Mouse (Mus musculus) forebrain, embryonic 11.5 days (tissue): ENCODE data around the gene Zfp423. TPM values are rescaled to one million over a fixed set of nuclear protein-coding genes. Genes with fewer than 3 reads are reported as not detected.

Experiments used
- ATAC-seq: fragments of 200-750 bp; cut with Nextera tagmentation; replicated peaks from 2 replicates; pipeline ENCODE4 v1.8.0; 2017; ENCODE audit warnings: moderate TSS enrichment; ENCODE audit not compliant: low FRiP score
- DNase-seq: peaks from one replicate; pipeline ENCODE4 v3.0.0-alpha.2; 2017; ENCODE audit warnings: low spot score
- H3K27ac ChIP-seq: fragments of 300-500 bp; sonication (generic); 2 replicates; pipeline ENCODE4 v1.5.1; 2014; ENCODE audit warnings: low read depth, low read length
- H3K27me3 ChIP-seq: fragments of 300-500 bp; sonication (generic); 2 replicates; pipeline ENCODE4 v1.6.1; 2014; ENCODE audit warnings: mild to moderate bottlenecking, low read length, mixed read lengths; ENCODE audit not compliant: control insufficient read depth, insufficient read depth
- H3K36me3 ChIP-seq: fragments of 300-500 bp; sonication (generic); 2 replicates; pipeline ENCODE4 v1.6.1; 2014; ENCODE audit warnings: mild to moderate bottlenecking, low read length, moderate library complexity, mixed read lengths; ENCODE audit not compliant: control insufficient read depth, insufficient read depth
- H3K4me1 ChIP-seq: fragments of 300-500 bp; sonication (generic); replicated peaks from 2 replicates; pipeline ENCODE4 v1.6.1; 2014; ENCODE audit warnings: low read length, mixed read lengths; ENCODE audit not compliant: control insufficient read depth, insufficient read depth
- H3K4me2 ChIP-seq: fragments of 300-500 bp; sonication (generic); 2 replicates; pipeline ENCODE4 v1.6.1; 2014; ENCODE audit warnings: low read depth, mild to moderate bottlenecking, low read length, moderate library complexity, mixed read lengths; ENCODE audit not compliant: severe bottlenecking
- H3K4me3 ChIP-seq: fragments of 300-500 bp; sonication (generic); 2 replicates; pipeline ENCODE4 v1.5.1; 2014; ENCODE audit warnings: low read depth, low read length
- H3K9ac ChIP-seq: fragments of 300-500 bp; sonication (generic); 2 replicates; pipeline ENCODE4 v1.6.1; 2014; ENCODE audit warnings: low read length
- H3K9me3 ChIP-seq: fragments of 300-500 bp; sonication (generic); 2 replicates; pipeline ENCODE4 v1.6.1; 2016; ENCODE audit warnings: low read length, mixed read lengths; ENCODE audit not compliant: control insufficient read depth
- WGBS: fragments of 180-500 bp; shearing (Covaris S2); extraction: QIAGEN DNeasy Blood & Tissue Kit; methylation state at CpG from one replicate; pipeline ENCODE4 v1.1.7; 2014; 5-methylcytosine and 5-hydroxymethylcytosine counted together
- polyA plus RNA-seq: library from polyadenylated mRNA; unstranded; fragments of >200 nt; fragmentation: Nextera tagmentation; extraction: Ambion mirVana; gene quantifications from 2 replicates; pipeline ENCODE4 v1.2.1, GENCODE M21; 2014

Gene Zfp423
- polyA plus RNA-seq, 1 experiment from 2014 or later = 44.8 TPM

- Histone ChIP-seq H3K9ac (peak overlapping the region; percentile 44), H3K4me1 (peaks cover 46% of the 10 kb centered on the region), H3K4me2 (peak overlapping the region; percentile 45), H3K9me3 (no peaks in the 10 kb centered on the region), H3K36me3 (no peaks in the 10 kb centered on the region), H3K4me3 (0 out of 2 replicates have a peak overlapping the region, but pooled peaks have one; percentile 1), H3K27ac (peak overlapping the region; percentile 68), H3K27me3 (no peaks in the 10 kb centered on the region)
- ATAC-seq (peak; percentile 71), DNase-seq (peak; percentile 74)
- 2% methylated on average over 20 of the region's 20 CpGs for WGBS
These were observed 20.8 kb downstream of the Zfp423 start for GRCm38 (mm10) chr8:87938351-87939232.

- H3K9me3 ChIP-seq = no peaks in the 10 kb centered on the region
- peaks cover 54% of the 10 kb centered on the region for H3K4me1 ChIP-seq
- no peaks in the 10 kb centered on the region for H3K27me3 ChIP-seq
- no peak overlapping the region for H3K4me2 ChIP-seq
- no peak overlapping the region for H3K27ac ChIP-seq
- no peak overlapping the region for H3K4me3 ChIP-seq
- DNase-seq (no peak), ATAC-seq (no peak)
- H3K36me3 ChIP-seq = no peaks in the 10 kb centered on the region
- H3K9ac ChIP-seq = no peak overlapping the region
- 58% methylated on average over 3 of the region's 3 CpGs for whole genome bisulfite sequencing
These were observed 22.2 kb downstream of the Zfp423 start for GRCm38 (mm10) chr8:87937211-87937610.

- WGBS = 94% methylated on average over 6 of the region's 6 CpGs
These were observed 24.2 kb downstream of the Zfp423 start for GRCm38 (mm10) chr8:87935088-87935680.

GRCm38 (mm10) chr8:87934175-87934574, 25.2 kb downstream of the Zfp423 start:
- DNase-seq = no peak
- H3K4me2 ChIP-seq = no peak overlapping the region
- H3K4me3 ChIP-seq = no peak overlapping the region
- no peaks in the 10 kb centered on the region for H3K9me3 ChIP-seq
- H3K4me1 ChIP-seq = peaks cover 43% of the 10 kb centered on the region
- no peak for ATAC-seq
- H3K27ac ChIP-seq = no peak overlapping the region
- WGBS = 66% methylated on average over 13 of the region's 13 CpGs
- H3K9ac ChIP-seq = no peak overlapping the region
- no peaks in the 10 kb centered on the region for H3K36me3 ChIP-seq
- no peaks in the 10 kb centered on the region for H3K27me3 ChIP-seq

More at GRCm38 (mm10) chr8:87935088-87935680, 24.2 kb downstream of the Zfp423 start:
- Histone ChIP-seq H3K36me3 (no peaks in the 10 kb centered on the region), H3K4me3 (no peak overlapping the region), H3K4me1 (peaks cover 51% of the 10 kb centered on the region), H3K9ac (no peak overlapping the region), H3K27ac (no peak overlapping the region), H3K4me2 (no peak overlapping the region), H3K27me3 (no peaks in the 10 kb centered on the region), H3K9me3 (no peaks in the 10 kb centered on the region)
- DNase-seq (no peak), ATAC-seq (no peak)

- ATAC-seq (no peak), DNase-seq (no peak)
- Histone ChIP-seq H3K9me3 (no peaks in the 10 kb centered on the region), H3K4me2 (no peak overlapping the region), H3K36me3 (no peaks in the 10 kb centered on the region), H3K9ac (no peak overlapping the region; the same call in 1 of the 2 replicates), H3K27me3 (no peaks in the 10 kb centered on the region), H3K4me3 (no peak overlapping the region), H3K4me1 (peaks cover 38% of the 10 kb centered on the region), H3K27ac (no peak overlapping the region)
- 55% methylated on average over 8 of the region's 8 CpGs for WGBS
These were observed 25.6 kb downstream of the Zfp423 start for GRCm38 (mm10) chr8:87933752-87934151.

GRCm38 (mm10) chr8:87928857-87929256, 30.5 kb downstream of the Zfp423 start:
- no peak for ATAC-seq
- no peak overlapping the region for H3K4me3 ChIP-seq
- WGBS = 36% methylated on average over 2 of the region's 2 CpGs
- DNase-seq = no peak
- peaks cover 17% of the 10 kb centered on the region for H3K4me1 ChIP-seq
- H3K36me3 ChIP-seq = no peaks in the 10 kb centered on the region
- no peak overlapping the region for H3K9ac ChIP-seq
- H3K27ac ChIP-seq = no peak overlapping the region
- H3K27me3 ChIP-seq = no peaks in the 10 kb centered on the region
- H3K4me2 ChIP-seq = no peak overlapping the region
- no peaks in the 10 kb centered on the region for H3K9me3 ChIP-seq

GRCm38 (mm10) chr8:87927034-87927830, 32.2 kb downstream of the Zfp423 start:
- DNase-seq = no peak
- Histone ChIP-seq H3K4me2 (no peak overlapping the region), H3K9ac (no peak overlapping the region), H3K36me3 (no peaks in the 10 kb centered on the region), H3K27me3 (no peaks in the 10 kb centered on the region), H3K4me1 (peaks cover 2% of the 10 kb centered on the region; the same call in 1 of the 2 replicates), H3K9me3 (no peaks in the 10 kb centered on the region), H3K27ac (no peak overlapping the region), H3K4me3 (no peak overlapping the region)
- no peak for ATAC-seq
- 58% methylated on average over 10 of the region's 10 CpGs for WGBS

GRCm38 (mm10) chr8:87926098-87926890, 33.1 kb downstream of the Zfp423 start:
- no peaks in the 10 kb centered on the region for H3K36me3 ChIP-seq
- H3K27me3 ChIP-seq = no peaks in the 10 kb centered on the region
- H3K4me3 ChIP-seq = no peak overlapping the region
- no peaks in the 10 kb centered on the region; the same call in 1 of the 2 replicates for H3K4me1 ChIP-seq
- DNase-seq (no peak), ATAC-seq (no peak)
- H3K9ac ChIP-seq = no peak overlapping the region
- no peak overlapping the region for H3K27ac ChIP-seq
- no peaks in the 10 kb centered on the region for H3K9me3 ChIP-seq
- WGBS = 80% methylated on average over 7 of the region's 7 CpGs
- H3K4me2 ChIP-seq = no peak overlapping the region
